ENCODE assay signal across 10 mouse cellular contexts in the genomic region with DNA sequence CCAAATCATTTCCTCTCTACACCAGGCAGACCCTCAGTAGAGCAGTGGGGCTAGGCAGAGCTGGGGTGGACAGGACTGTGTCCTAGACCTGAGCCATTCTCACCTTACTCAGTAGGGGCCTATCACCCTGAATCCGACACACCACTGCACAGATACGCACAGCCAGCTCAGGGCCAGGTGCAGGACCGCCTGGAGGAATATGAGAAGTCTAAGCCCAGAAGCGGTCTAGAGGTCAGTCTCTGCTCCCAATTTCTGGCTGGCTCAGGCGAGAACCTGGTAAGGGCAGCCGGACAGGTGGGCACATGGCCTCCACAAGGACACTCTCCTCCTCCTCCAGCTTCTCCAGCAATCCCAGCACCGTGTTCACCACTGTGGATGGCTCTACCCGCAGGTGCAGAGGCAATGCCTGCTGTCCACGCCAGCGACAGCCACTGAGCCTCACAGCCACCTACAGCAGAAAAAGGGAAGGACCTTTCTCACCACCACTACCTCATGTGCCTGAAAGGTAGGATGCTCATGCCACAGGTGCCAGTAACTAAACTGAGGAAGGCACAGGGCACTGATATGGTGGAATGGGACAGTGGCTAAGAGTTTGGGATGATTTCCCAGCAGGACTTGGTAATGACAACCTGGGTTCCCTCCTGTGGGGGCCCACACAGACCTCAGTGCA. TPM values are rescaled to one million over a fixed set of nuclear protein-coding genes. Genes with fewer than 3 reads are reported as not detected.
DNase-seq lines count a peak whose midpoint lies in the region; ATAC-seq and TF ChIP-seq lines count a peak whose summit lies in the region.
"Had no signal": no experiment of that assay in that cellular context is flagged by ENCODE, and none has a peak within 500 bp of the region (broad histone marks: within the 10 kb centered on the region; RNA-seq: fewer than 3 reads in every experiment).

No protein-coding gene starts in this region.

- no peaks in the 10 kb centered on the region for H3K9me3 ChIP-seq in forebrain, embryonic 10.5 days
- H3K9me3 ChIP-seq in forebrain, embryonic 14.5 days (replicated peaks; ENCODE audit: control insufficient read depth, low read length): no peaks in the 10 kb centered on the region
- no peaks in the 10 kb centered on the region for H3K9me3 ChIP-seq in hindbrain, embryonic 10.5 days
- H3K9me3 ChIP-seq in hindbrain, embryonic 16.5 days (ENCODE audit: control insufficient read depth, low read length): no peaks in the 10 kb centered on the region
- no peaks in the 10 kb centered on the region for H3K9me3 ChIP-seq in midbrain, postnatal 0 days (ENCODE audit: low read length)
- no peaks in the 10 kb centered on the region for H3K9me3 ChIP-seq in midbrain, embryonic 11.5 days (ENCODE audit: control insufficient read depth, low read length)
- no peaks in the 10 kb centered on the region for H3K9me3 ChIP-seq in limb, embryonic 13.5 days

- peak overlapping the region; percentile 8; the same call in 1 of the 2 replicates for H3K4me3 ChIP-seq in forebrain, embryonic 10.5 days
- no peak overlapping the region for H3K4me3 ChIP-seq in forebrain, embryonic 14.5 days (ENCODE audit: low read depth, low read length)
- peak overlapping the region; percentile 50 for H3K4me3 ChIP-seq in hindbrain, embryonic 10.5 days
- H3K4me3 ChIP-seq in hindbrain, embryonic 16.5 days (ENCODE audit: low read length): no peak overlapping the region
- H3K4me3 ChIP-seq in midbrain, postnatal 0 days (ENCODE audit: low read depth, low read length): no peak overlapping the region
- H3K4me3 ChIP-seq in midbrain, embryonic 11.5 days (ENCODE audit: low read depth, low read length): no peak overlapping the region
- H3K4me3 ChIP-seq in limb, embryonic 13.5 days: no peak overlapping the region

- H3K36me3 ChIP-seq in forebrain, embryonic 10.5 days (replicated peaks): no peaks in the 10 kb centered on the region
- H3K36me3 ChIP-seq in forebrain, embryonic 14.5 days (ENCODE audit: control insufficient read depth, insufficient read depth, low read length): no peaks in the 10 kb centered on the region
- H3K36me3 ChIP-seq in hindbrain, embryonic 10.5 days: no peaks in the 10 kb centered on the region
- no peaks in the 10 kb centered on the region for H3K36me3 ChIP-seq in hindbrain, embryonic 16.5 days (ENCODE audit: control insufficient read depth, insufficient read depth, low read length)
- no peaks in the 10 kb centered on the region for H3K36me3 ChIP-seq in midbrain, postnatal 0 days (ENCODE audit: insufficient read depth, low read length)
- no peaks in the 10 kb centered on the region for H3K36me3 ChIP-seq in midbrain, embryonic 11.5 days (ENCODE audit: control insufficient read depth, insufficient read depth, low read length)
- no peaks in the 10 kb centered on the region for H3K36me3 ChIP-seq in limb, embryonic 13.5 days

- 84% methylated on average over 10 of the region's 10 CpGs for WGBS in forebrain, embryonic 10.5 days
- WGBS in forebrain, embryonic 14.5 days: 90% methylated on average over 10 of the region's 10 CpGs
- WGBS in hindbrain, embryonic 10.5 days: 86% methylated on average over 10 of the region's 10 CpGs
- WGBS in hindbrain, embryonic 16.5 days: 90% methylated on average over 10 of the region's 10 CpGs
- WGBS in midbrain, postnatal 0 days: 93% methylated on average over 10 of the region's 10 CpGs
- 90% methylated on average over 10 of the region's 10 CpGs for WGBS in midbrain, embryonic 11.5 days
- 77% methylated on average over 10 of the region's 10 CpGs for WGBS in limb, embryonic 13.5 days

- H3K27ac ChIP-seq in forebrain, embryonic 10.5 days: peak overlapping the region; percentile 37; the same call in 1 of the 2 replicates
- no peak overlapping the region for H3K27ac ChIP-seq in forebrain, embryonic 14.5 days (ENCODE audit: low read depth, low read length)
- H3K27ac ChIP-seq in hindbrain, embryonic 10.5 days: peak overlapping the region; percentile 89
- H3K27ac ChIP-seq in hindbrain, embryonic 16.5 days (ENCODE audit: low read depth, low read length): no peak overlapping the region
- no peak overlapping the region for H3K27ac ChIP-seq in midbrain, postnatal 0 days (ENCODE audit: low read depth, low read length)
- H3K27ac ChIP-seq in midbrain, embryonic 11.5 days (ENCODE audit: low read depth, low read length): no peak overlapping the region
- H3K27ac ChIP-seq in limb, embryonic 13.5 days: no peak overlapping the region

- no peak for ATAC-seq in forebrain, embryonic 14.5 days
- no peak for ATAC-seq in hindbrain, embryonic 16.5 days
- ATAC-seq in midbrain, postnatal 0 days (ENCODE audit: low FRiP score): no peak
- ATAC-seq in midbrain, embryonic 11.5 days (ENCODE audit: low FRiP score): no peak
- ATAC-seq in limb, embryonic 13.5 days (ENCODE audit: low FRiP score, low read depth): no peak

- peaks cover 37% of the 10 kb centered on the region for H3K4me1 ChIP-seq in forebrain, embryonic 10.5 days
- peaks cover 7% of the 10 kb centered on the region for H3K4me1 ChIP-seq in forebrain, embryonic 14.5 days (ENCODE audit: control insufficient read depth, insufficient read depth, low read length)
- H3K4me1 ChIP-seq in hindbrain, embryonic 10.5 days (replicated peaks): peaks cover 42% of the 10 kb centered on the region
- H3K4me1 ChIP-seq in hindbrain, embryonic 16.5 days (ENCODE audit: control insufficient read depth, insufficient read depth, low read depth, low read length): peaks cover 11% of the 10 kb centered on the region
- H3K4me1 ChIP-seq in midbrain, postnatal 0 days (ENCODE audit: insufficient read depth, low read length): no peaks in the 10 kb centered on the region
- H3K4me1 ChIP-seq in midbrain, embryonic 11.5 days (ENCODE audit: control insufficient read depth, insufficient read depth, low read length): peaks cover 15% of the 10 kb centered on the region
- peaks cover 35% of the 10 kb centered on the region for H3K4me1 ChIP-seq in limb, embryonic 13.5 days

- 0 out of 2 replicates have a peak, but pooled peaks have one; percentile 5 for TF ChIP-seq CTCF in midbrain, postnatal 0 days (IDR thresholded peaks at IDR 0.05)

- no peak for DNase-seq in forebrain, embryonic 10.5 days (ENCODE audit: extremely low spot score, low spot score)
- no peak for DNase-seq in forebrain, embryonic 14.5 days (ENCODE audit: low spot score)
- no peak for DNase-seq in hindbrain, embryonic 10.5 days (ENCODE audit: low spot score)
- DNase-seq in midbrain, postnatal 0 days (ENCODE audit: low spot score): no peak
- DNase-seq in midbrain, embryonic 11.5 days (ENCODE audit: low spot score, missing footprints): no peak
- DNase-seq in frontal cortex, adult 2 months (ENCODE audit: extremely low spot score in 1 of 2, low spot score in 1 of 2): no peak
- DNase-seq: kidney, adult 11 months had no signal

- H3K9ac ChIP-seq in forebrain, embryonic 14.5 days (ENCODE audit: low read length): no peak overlapping the region
- H3K9ac ChIP-seq in hindbrain, embryonic 16.5 days (ENCODE audit: low read depth, low read length): no peak overlapping the region
- no peak overlapping the region for H3K9ac ChIP-seq in midbrain, postnatal 0 days (replicated peaks; ENCODE audit: low read length, poor library complexity, severe bottlenecking)
- H3K9ac ChIP-seq in midbrain, embryonic 11.5 days (ENCODE audit: low read length): no peak overlapping the region
- peak overlapping the region; percentile 45 for H3K9ac ChIP-seq in limb, embryonic 13.5 days

- H3K27me3 ChIP-seq in forebrain, embryonic 10.5 days (ENCODE audit: poor library complexity, severe bottlenecking): peaks cover 33% of the 10 kb centered on the region
- no peaks in the 10 kb centered on the region for H3K27me3 ChIP-seq in forebrain, embryonic 14.5 days (replicated peaks; ENCODE audit: control insufficient read depth, insufficient read depth, low read length)
- H3K27me3 ChIP-seq in hindbrain, embryonic 10.5 days (ENCODE audit: insufficient read depth, poor library complexity, severe bottlenecking): peaks cover 13% of the 10 kb centered on the region
- H3K27me3 ChIP-seq in hindbrain, embryonic 16.5 days (replicated peaks; ENCODE audit: control insufficient read depth, insufficient read depth, low read length): no peaks in the 10 kb centered on the region
- H3K27me3 ChIP-seq in midbrain, postnatal 0 days (ENCODE audit: insufficient read depth, low read length): no peaks in the 10 kb centered on the region
- no peaks in the 10 kb centered on the region for H3K27me3 ChIP-seq in midbrain, embryonic 11.5 days (ENCODE audit: control insufficient read depth, insufficient read depth, low read length)
- no peaks in the 10 kb centered on the region for H3K27me3 ChIP-seq in limb, embryonic 13.5 days

- no peak overlapping the region for H3K4me2 ChIP-seq in forebrain, embryonic 14.5 days (ENCODE audit: low read length)
- no peak overlapping the region for H3K4me2 ChIP-seq in hindbrain, embryonic 16.5 days (ENCODE audit: low read length)
- no peak overlapping the region for H3K4me2 ChIP-seq in midbrain, postnatal 0 days (ENCODE audit: low read depth, low read length, poor library complexity, severe bottlenecking)
- H3K4me2 ChIP-seq in midbrain, embryonic 11.5 days: no peak overlapping the region
- no peak overlapping the region for H3K4me2 ChIP-seq in limb, embryonic 13.5 days (replicated peaks)

RNA-seq across cellular contexts. Expression of gene Carns1, which starts 4.4 kb away (rescaled TPM):
- polyA plus RNA-seq in forebrain, embryonic 10.5 days (2016; fragmentation: Nextera tagmentation; extraction: Ambion mirVana): 2.5 TPM in 2 replicates
- polyA plus RNA-seq in forebrain, embryonic 14.5 days (2014; fragmentation: Nextera tagmentation; extraction: Ambion mirVana): 3.9 and 4.2 TPM in 2 replicates
- 3.5 and 3.9 TPM in 2 replicates for polyA plus RNA-seq in hindbrain, embryonic 10.5 days (2016; fragmentation: Nextera tagmentation; extraction: Ambion mirVana)
- polyA plus RNA-seq in hindbrain, embryonic 16.5 days (2015; fragmentation: Nextera tagmentation; extraction: Ambion mirVana): 6.5 and 7.9 TPM in 2 replicates
- total RNA-seq in midbrain, postnatal 0 days (2014; rRNA removed): 4.4 and 6.6 TPM in 2 replicates
- polyA plus RNA-seq in midbrain, postnatal 0 days (2015; fragmentation: Nextera tagmentation; extraction: Ambion mirVana): 6.7 and 6.9 TPM in 2 replicates
- polyA plus RNA-seq in midbrain, embryonic 11.5 days (2014; fragmentation: Nextera tagmentation; extraction: Ambion mirVana): 2.5 and 2.9 TPM in 2 replicates
- 2.2 and 2.5 TPM in 2 replicates for polyA plus RNA-seq in limb, embryonic 13.5 days (2015; fragmentation: Nextera tagmentation; extraction: Ambion mirVana)
- 10.7 and 14.3 TPM in 2 replicates for polyA plus RNA-seq in frontal cortex, adult 2 months (2012; rRNA removed)

RNA-seq across cellular contexts. Expression of gene Rps6kb2, which starts 7.7 kb away (rescaled TPM):
- polyA plus RNA-seq in forebrain, embryonic 10.5 days (2016; fragmentation: Nextera tagmentation; extraction: Ambion mirVana): 59.7 TPM in 2 replicates
- 32.3 and 35.5 TPM in 2 replicates for polyA plus RNA-seq in forebrain, embryonic 14.5 days (2014; fragmentation: Nextera tagmentation; extraction: Ambion mirVana)
- 65.4 and 77.0 TPM in 2 replicates for polyA plus RNA-seq in hindbrain, embryonic 10.5 days (2016; fragmentation: Nextera tagmentation; extraction: Ambion mirVana)
- polyA plus RNA-seq in hindbrain, embryonic 16.5 days (2015; fragmentation: Nextera tagmentation; extraction: Ambion mirVana): 54.1 and 57.0 TPM in 2 replicates
- 23.5 and 25.2 TPM in 2 replicates for total RNA-seq in midbrain, postnatal 0 days (2014; rRNA removed)
- 58.2 and 62.8 TPM in 2 replicates for polyA plus RNA-seq in midbrain, postnatal 0 days (2015; fragmentation: Nextera tagmentation; extraction: Ambion mirVana)
- polyA plus RNA-seq in midbrain, embryonic 11.5 days (2014; fragmentation: Nextera tagmentation; extraction: Ambion mirVana): 35.4 and 46.8 TPM in 2 replicates
- polyA plus RNA-seq in limb, embryonic 13.5 days (2015; fragmentation: Nextera tagmentation; extraction: Ambion mirVana): 63.9 and 65.7 TPM in 2 replicates
- polyA plus RNA-seq in frontal cortex, adult 2 months (2012; rRNA removed): 82.4 and 85.6 TPM in 2 replicates

RNA-seq across cellular contexts. Expression of gene Ptprcap, which starts 17.5 kb away (rescaled TPM):
- polyA plus RNA-seq in forebrain, embryonic 10.5 days (2016; fragmentation: Nextera tagmentation; extraction: Ambion mirVana): 0.71 TPM in 1 of 2 replicates, not detected in the other
- 0.24 TPM in 1 of 2 replicates, not detected in the other for polyA plus RNA-seq in forebrain, embryonic 14.5 days (2014; fragmentation: Nextera tagmentation; extraction: Ambion mirVana)
- 0.51 and 0.76 TPM in 2 replicates for polyA plus RNA-seq in hindbrain, embryonic 10.5 days (2016; fragmentation: Nextera tagmentation; extraction: Ambion mirVana)
- polyA plus RNA-seq in hindbrain, embryonic 16.5 days (2015; fragmentation: Nextera tagmentation; extraction: Ambion mirVana): 0.41 and 0.63 TPM in 2 replicates
- 0.38 TPM in 1 of 2 replicates, not detected in the other for total RNA-seq in midbrain, postnatal 0 days (2014; rRNA removed)
- polyA plus RNA-seq in midbrain, postnatal 0 days (2015; fragmentation: Nextera tagmentation; extraction: Ambion mirVana): 0.28 TPM in 1 of 2 replicates, not detected in the other
- polyA plus RNA-seq in midbrain, embryonic 11.5 days (2014; fragmentation: Nextera tagmentation; extraction: Ambion mirVana): 0.75 and 1.7 TPM in 2 replicates
- 2.7 and 3.6 TPM in 2 replicates for polyA plus RNA-seq in limb, embryonic 13.5 days (2015; fragmentation: Nextera tagmentation; extraction: Ambion mirVana)
- polyA plus RNA-seq in frontal cortex, adult 2 months (2012; rRNA removed): 1.9 and 2.3 TPM in 2 replicates
- total RNA-seq: gastrocnemius, adult 18-20 months had no signal

RNA-seq across cellular contexts. Expression of gene Tbc1d10c, which starts 20.2 kb away (rescaled TPM):
- polyA plus RNA-seq in forebrain, embryonic 10.5 days (2016; fragmentation: Nextera tagmentation; extraction: Ambion mirVana): 0.43 and 0.47 TPM in 2 replicates
- 0.52 and 0.80 TPM in 2 replicates for polyA plus RNA-seq in forebrain, embryonic 14.5 days (2014; fragmentation: Nextera tagmentation; extraction: Ambion mirVana)
- 0.85 and 1.2 TPM in 2 replicates for polyA plus RNA-seq in hindbrain, embryonic 10.5 days (2016; fragmentation: Nextera tagmentation; extraction: Ambion mirVana)
- polyA plus RNA-seq in hindbrain, embryonic 16.5 days (2015; fragmentation: Nextera tagmentation; extraction: Ambion mirVana): 0.54 and 1.1 TPM in 2 replicates
- total RNA-seq in midbrain, postnatal 0 days (2014; rRNA removed): 0.49 and 1.9 TPM in 2 replicates
- polyA plus RNA-seq in midbrain, postnatal 0 days (2015; fragmentation: Nextera tagmentation; extraction: Ambion mirVana): 1.2 and 1.6 TPM in 2 replicates
- 0.29 and 1.5 TPM in 2 replicates for polyA plus RNA-seq in midbrain, embryonic 11.5 days (2014; fragmentation: Nextera tagmentation; extraction: Ambion mirVana)
- 1.3 and 2.7 TPM in 2 replicates for polyA plus RNA-seq in limb, embryonic 13.5 days (2015; fragmentation: Nextera tagmentation; extraction: Ambion mirVana)
- 2.6 and 3.3 TPM in 2 replicates for polyA plus RNA-seq in frontal cortex, adult 2 months (2012; rRNA removed)

RNA-seq across cellular contexts. Expression of gene Ppp1ca, which starts 21.0 kb away (rescaled TPM):
- 998 and 1,002 TPM in 2 replicates for polyA plus RNA-seq in forebrain, embryonic 10.5 days (2016; fragmentation: Nextera tagmentation; extraction: Ambion mirVana)
- 608 and 689 TPM in 2 replicates for polyA plus RNA-seq in forebrain, embryonic 14.5 days (2014; fragmentation: Nextera tagmentation; extraction: Ambion mirVana)
- polyA plus RNA-seq in hindbrain, embryonic 10.5 days (2016; fragmentation: Nextera tagmentation; extraction: Ambion mirVana): 1,005 and 1,038 TPM in 2 replicates
- polyA plus RNA-seq in hindbrain, embryonic 16.5 days (2015; fragmentation: Nextera tagmentation; extraction: Ambion mirVana): 604 and 614 TPM in 2 replicates
- 535 and 592 TPM in 2 replicates for total RNA-seq in midbrain, postnatal 0 days (2014; rRNA removed)
- polyA plus RNA-seq in midbrain, postnatal 0 days (2015; fragmentation: Nextera tagmentation; extraction: Ambion mirVana): 510 and 531 TPM in 2 replicates
- polyA plus RNA-seq in midbrain, embryonic 11.5 days (2014; fragmentation: Nextera tagmentation; extraction: Ambion mirVana): 874 and 929 TPM in 2 replicates
- polyA plus RNA-seq in limb, embryonic 13.5 days (2015; fragmentation: Nextera tagmentation; extraction: Ambion mirVana): 817 and 858 TPM in 2 replicates
- polyA plus RNA-seq in frontal cortex, adult 2 months (2012; rRNA removed): 347 and 379 TPM in 2 replicates

Comparison
In these comparisons a context has a peak if more than half of its experiments do, and no peak if none do; other contexts are left out.
1. H3K27ac ChIP-seq: peak in forebrain, embryonic 10.5 days (single experiment) and hindbrain, embryonic 10.5 days (single experiment); none in forebrain, embryonic 14.5 days (single experiment), hindbrain, embryonic 16.5 days (single experiment), midbrain, postnatal 0 days (single experiment), midbrain, embryonic 11.5 days (single experiment) and limb, embryonic 13.5 days (single experiment).
2. H3K4me3 ChIP-seq: peak in forebrain, embryonic 10.5 days (single experiment) and hindbrain, embryonic 10.5 days (single experiment); none in forebrain, embryonic 14.5 days (single experiment), hindbrain, embryonic 16.5 days (single experiment), midbrain, postnatal 0 days (single experiment), midbrain, embryonic 11.5 days (single experiment) and limb, embryonic 13.5 days (single experiment).